Mouse (Mus musculus): ENCODE data around the gene Ppp2r3a.

Gene Ppp2r3a

DNA sequence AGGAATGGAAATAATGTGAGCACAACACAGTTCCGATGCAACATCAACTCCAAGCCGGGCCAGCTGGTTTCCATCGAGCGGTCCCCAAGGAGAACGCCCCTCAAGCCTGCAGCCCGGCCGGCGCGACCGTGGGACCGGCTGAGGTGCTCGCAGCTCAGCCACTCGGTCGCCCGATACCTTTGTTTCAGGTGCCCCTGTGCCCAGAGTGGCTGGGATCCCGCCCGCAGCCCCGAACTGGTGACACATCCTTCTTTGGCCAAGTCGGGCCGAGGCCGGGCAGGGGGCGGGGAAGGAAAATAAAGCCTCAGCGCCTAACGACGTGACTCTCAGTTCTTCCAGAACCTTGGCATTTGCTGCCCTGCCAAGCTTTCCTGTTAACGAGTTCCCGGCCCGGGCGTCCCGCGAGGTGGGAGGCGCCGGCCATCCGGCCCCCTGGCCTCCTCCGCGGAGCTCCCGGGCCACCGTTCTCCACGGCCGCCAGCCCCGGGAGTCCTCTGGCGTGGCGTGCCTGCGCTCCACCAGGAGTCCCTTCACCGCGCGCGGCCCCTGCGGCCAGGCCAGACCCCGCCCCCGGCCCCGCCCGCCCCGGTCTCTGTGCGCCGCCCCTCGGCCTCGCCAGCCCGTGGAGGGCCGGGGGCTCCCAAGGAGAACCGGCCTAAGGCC, 483 bp downstream of the Ppp2r3a start:
- DNase-seq (ENCODE audit: low read depth), result no peak

DNA sequence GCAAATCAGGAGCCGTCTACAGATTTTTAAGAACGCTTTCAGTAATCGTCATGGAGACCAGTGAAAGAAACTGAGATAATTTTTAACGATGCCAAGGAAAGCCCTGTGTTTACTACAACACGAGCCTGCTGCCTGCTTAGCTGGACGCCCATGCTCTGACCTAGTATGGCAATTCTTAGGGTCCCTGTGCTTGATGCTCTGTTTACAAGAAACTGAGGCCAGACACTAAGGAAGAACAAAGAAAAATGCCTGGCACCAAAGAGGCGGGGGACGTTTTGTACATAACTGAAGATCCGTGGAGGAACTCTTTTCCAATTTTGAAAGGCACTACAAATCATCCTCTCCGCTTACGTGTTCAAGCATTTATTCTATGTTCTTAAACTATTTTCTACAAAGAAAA, 1.1 kb downstream of the Ppp2r3a start:
- peak; percentile 25 for DNase-seq (ENCODE audit: low read depth)

DNA sequence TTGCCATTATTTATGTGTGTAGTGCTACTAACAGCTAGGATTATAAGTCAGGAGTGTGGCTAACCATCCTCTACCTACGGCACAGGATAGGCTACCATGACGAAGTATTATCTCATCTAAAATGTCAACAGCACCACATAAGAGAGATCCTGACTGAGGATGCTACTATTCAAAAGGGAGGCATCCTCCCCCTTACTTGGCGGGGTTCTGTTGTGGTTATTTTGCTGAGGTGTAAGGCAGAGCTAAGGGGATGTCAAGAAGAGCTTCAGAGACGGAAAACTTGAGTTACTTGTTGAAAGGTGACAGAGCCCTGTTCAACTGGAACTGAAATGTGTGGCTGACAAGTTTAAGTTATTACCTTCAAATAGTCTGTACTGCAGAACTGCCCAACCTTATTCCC, 2.0 kb downstream of the Ppp2r3a start:
- DNase-seq (ENCODE audit: low read depth), result peak; percentile 51

DNA sequence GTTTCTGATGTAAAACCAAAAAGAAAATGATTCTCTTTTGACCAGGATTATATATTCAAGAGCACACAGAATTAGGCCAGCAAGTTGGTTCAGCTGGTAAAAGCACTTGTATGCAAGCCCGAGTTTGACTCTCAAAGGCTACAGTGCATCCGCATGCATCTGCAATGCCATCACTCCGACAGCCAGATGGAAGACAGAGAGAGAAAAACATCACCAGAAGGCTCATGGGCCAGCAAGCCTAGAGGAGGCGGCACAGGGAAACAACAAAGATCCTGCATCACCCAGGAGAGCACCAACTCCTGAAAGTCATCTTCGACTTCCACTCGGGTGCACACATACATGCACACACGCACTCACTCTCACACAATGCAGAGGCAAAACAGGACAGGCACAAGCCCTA, 4.1 kb downstream of the Ppp2r3a start:
- no peak for DNase-seq (ENCODE audit: low read depth)

DNA sequence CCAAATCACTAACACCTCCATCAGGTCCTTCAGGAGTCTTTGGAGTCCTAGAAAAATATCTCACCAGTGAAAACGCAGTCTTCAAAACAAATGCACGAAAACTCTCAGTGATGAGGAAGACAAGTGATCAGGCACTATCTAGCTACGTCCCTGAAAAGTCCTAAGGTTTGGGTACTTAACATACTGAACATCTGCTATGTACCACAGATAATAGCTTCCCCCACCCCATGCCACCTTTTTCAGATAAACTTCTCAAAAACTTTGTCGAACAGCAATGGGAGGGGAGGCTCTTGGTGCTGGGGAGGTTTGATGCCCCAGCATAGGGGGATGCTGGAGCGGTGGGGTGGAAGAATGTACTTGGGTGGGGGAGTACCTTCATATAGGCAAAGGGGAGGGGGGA, 6.1 kb downstream of the Ppp2r3a start:
- no peak for DNase-seq (ENCODE audit: low read depth)

DNA sequence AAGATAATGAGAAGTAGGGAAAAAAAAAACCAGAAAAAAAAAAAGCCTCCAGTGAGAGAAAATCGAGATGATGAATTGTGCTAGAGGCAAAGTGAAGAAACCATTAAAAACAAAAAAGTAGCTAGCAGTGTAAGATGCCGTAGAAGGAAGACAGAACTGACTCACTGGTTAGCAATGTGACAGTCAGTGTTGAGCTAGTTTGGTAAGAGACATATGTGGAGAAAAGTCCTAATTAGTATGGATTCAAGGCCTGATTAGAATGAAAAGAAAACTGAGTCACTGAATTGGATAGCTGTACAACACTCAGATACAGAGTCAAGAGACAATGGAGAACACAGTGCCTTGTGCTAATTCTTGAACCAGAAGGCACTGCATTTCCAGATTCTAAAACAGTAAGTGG, 7.9 kb downstream of the Ppp2r3a start:
- no peak for DNase-seq (ENCODE audit: low read depth)

DNA sequence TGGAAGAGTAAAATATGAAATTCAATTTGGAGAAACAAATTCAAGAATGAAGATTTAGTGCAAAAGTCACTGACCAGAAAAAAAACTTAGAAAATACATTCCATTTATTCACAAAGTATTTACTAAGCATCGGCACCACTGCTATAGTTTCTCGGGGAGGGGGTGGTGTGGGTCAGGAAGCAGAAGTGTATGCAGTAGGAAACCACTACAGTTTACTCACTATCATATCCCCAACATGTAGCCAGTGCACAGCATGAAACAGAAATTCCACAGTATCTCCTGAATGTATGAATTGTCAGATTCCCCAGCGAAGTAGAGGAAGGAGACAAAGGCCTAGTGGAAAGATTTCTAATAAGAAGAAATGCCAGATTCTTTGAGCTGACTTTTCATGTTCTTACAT, 11.4 kb downstream of the Ppp2r3a start:
- DNase-seq (ENCODE audit: low read depth), result no peak

DNA sequence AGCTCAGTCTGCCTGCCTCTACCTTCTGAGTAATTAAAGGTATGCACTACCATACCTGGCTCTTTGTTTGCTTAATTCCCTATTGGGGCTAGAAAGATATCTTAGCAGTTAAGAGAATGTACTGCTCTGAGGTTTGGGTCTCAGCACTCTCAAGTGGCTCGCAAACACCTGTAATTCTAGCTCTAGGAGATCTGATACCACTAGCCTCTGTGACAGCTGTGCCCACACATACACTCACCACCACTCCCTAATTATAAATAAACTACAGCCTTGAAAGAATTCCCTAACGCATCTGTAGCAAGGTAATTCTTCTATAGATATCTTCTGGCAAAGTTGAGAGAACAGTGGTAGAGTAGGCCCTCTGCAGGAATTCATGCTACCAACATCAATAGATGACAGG, 15.8 kb downstream of the Ppp2r3a start:
- DNase-seq (ENCODE audit: low read depth), result no peak

DNA sequence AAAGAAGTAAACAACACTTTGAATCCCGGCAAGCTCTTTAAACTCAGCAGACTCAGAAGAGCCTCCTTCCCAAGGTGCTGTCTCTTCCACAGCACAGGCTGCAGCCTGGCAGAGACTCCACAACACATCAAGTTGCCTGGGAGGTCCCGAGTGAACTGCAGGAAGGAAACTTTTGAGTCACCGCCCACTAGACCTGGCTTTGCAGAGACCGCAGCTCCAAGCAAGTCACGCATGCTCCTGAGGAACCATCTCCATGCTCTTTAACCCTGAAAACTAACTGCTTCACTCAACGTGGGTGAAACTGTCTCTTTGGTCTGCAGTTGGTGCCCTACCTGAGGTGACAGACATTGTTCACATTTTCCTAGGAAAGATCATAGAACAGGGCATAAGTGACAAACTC, 19.6 kb downstream of the Ppp2r3a start:
- DNase-seq (ENCODE audit: low read depth), result no peak

DNA sequence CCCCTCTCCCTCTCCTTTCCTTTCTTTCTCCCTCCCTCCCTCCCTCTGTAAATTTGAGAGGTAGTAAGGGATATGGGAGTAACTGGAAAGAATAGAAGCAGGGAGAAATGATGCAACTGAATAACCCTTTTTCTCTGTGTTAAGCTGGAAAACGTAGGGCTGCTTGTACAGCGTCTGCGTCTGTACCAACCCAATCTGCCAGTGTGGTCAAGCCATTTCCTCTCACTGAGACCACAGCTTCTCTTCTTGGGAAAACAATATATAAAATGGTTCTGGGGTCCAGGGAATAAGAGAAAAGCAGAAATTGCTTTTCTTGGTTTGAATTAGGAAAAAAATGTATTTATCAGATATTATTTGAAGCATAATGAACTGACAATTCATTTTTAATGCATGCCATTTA, 21.6 kb downstream of the Ppp2r3a start:
- DNase-seq (ENCODE audit: low read depth), result no peak

DNA sequence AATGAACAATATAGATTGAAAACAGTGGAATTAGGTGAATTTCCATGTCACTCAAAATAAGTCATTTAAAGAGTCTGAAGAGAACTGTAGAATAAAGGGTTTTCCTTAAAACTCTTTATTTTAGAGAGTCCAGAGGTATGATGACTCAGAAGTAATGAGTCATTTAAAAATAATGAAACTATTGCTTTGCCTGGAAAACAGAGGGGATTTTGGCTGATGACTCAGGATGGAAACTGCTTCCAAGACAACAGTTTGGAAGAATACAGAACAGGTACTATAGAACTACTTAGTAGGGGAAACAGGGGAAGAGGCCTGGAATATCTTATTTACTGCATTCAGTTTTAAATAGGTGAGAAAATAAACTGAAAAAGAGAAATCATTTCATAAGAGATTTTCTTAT, 22.7 kb downstream of the Ppp2r3a start:
- DNase-seq (ENCODE audit: low read depth), result no peak

DNA sequence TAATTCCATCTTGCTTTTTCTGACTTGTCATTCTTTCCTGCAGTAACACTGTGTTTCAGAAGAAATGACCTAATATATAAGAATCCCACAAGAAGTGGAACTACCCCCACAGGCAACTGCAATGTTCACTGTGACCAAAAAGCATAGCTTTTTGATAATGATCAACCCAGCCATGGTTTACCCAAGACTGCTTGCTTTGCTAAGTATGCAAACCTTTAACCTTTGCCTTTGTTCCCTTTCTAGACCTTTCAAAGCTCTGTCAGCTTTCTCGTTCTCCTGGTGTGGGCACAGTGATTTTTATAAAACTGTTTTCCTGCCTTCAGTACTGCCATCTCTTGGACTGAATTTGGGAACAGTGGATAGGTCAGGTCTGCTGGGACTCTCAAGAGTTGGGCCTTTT, 43.6 kb downstream of the Ppp2r3a start:
- DNase-seq (ENCODE audit: low read depth), result no peak

DNA sequence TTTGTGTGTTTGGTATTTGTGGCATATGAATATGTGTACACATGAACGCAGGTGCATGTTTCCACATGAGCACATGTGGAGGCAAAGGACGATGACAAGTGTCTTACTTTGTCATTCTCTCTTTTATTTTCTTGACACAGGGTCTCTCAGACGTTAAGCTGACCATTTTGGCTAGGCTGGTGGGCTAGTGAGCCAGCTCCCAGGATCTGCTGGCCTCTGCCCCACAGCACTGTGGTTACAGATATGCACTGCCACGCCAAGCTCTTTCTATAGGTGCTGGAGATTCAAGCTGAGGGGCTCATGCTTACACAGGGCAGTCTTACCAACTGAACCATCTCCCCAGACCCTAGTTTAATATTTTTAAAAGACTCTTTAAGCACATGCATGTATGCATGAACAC, 45.1 kb downstream of the Ppp2r3a start:
- DNase-seq (ENCODE audit: low read depth), result no peak

DNA sequence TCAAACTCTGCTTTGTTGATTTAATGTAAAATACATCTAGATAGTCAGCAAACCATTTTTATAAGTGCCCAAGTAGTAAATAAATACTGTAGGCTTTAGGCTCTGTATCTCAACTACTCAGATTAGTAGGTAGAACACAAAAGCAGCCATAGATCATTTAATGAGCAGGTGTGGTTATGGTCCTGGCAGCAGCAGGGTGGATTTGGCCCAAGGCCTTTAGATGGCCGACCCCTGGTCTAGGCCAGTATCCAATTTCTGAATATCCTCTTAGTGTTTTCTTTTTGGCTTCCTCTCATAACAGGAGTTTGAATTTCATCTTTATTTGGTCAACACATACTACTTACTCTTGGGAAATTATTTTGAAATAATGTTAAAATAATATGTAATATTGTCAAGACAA, 46.4 kb downstream of the Ppp2r3a start:
- no peak for DNase-seq (ENCODE audit: low read depth)

DNA sequence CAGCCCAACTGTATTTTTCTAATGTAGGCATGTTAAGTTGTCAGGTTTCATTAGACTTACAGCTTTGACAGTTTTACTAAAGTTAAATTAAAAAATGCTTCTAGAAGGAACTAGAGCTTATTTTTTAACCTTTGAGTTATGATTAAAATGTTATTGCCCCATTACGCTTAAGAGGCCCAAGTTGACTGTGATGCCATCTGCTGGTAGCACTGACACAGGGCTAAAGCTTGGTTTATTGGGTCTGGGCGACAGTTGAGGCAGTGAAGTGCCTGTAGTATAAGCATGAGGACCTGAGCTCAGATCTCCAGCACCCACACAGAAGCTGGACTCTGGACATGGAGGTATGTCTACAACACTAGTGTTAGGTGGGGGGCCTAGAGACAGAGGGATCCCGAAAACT, 47.5 kb downstream of the Ppp2r3a start:
- DNase-seq (ENCODE audit: low read depth), result no peak

DNA sequence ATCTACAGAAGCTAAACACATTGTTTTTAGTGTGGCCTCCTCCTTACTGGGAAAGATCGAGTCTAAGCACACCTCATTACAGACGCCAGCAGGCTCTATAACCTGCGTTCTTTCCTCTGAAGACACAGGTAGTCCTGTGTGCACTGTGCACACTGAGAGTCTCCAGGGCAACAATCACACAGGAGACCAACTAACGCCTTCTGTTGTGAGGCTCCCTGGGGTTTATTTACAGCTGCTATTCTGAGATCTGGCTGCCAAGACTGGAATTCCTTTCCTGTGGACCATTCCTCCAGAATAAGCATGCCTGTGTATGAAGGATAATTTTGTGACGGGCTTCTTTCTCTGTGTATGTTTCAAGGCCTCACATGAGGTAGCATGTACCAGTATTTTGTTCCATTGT, 51.0 kb downstream of the Ppp2r3a start:
- DNase-seq (ENCODE audit: low read depth), result no peak

DNA sequence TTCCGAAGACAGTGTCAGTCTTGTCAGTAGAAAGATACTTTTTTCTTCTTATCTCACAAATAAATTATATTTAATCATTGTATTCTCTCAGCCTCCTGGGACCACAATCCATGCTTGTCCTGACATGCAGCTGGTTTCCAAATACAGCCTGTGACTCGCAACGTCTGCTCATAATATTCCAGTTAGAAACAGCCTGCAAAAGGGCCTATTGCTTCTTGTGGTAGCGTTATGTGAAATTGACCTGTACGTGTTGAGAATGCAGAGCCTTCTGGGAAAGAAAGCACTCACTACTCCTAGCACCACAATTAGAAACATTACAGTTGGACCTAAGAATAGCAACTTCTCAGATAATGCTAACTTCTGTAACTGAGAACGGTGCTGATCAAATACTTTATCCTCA, 52.8 kb downstream of the Ppp2r3a start:
- DNase-seq (ENCODE audit: low read depth), result no peak

DNA sequence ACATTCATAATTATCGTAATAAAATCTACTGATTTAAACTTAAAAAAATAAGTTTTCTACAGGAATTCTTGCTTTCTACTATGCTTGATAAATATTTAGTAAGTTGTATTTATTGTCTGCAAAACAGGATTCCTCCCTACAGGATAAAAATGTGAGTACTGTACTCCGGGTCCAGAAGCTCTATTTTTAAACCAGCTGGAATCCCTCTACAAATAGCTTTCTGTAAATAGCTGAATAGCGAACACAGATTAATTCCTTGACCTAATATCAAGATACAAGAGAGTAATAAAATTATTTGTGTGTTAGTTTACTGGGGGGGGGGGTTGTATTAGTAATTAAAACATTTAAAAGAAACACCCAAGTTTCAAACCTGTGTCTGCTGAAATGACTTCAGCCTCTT, 53.3 kb downstream of the Ppp2r3a start:
- DNase-seq (ENCODE audit: low read depth), result no peak

DNA sequence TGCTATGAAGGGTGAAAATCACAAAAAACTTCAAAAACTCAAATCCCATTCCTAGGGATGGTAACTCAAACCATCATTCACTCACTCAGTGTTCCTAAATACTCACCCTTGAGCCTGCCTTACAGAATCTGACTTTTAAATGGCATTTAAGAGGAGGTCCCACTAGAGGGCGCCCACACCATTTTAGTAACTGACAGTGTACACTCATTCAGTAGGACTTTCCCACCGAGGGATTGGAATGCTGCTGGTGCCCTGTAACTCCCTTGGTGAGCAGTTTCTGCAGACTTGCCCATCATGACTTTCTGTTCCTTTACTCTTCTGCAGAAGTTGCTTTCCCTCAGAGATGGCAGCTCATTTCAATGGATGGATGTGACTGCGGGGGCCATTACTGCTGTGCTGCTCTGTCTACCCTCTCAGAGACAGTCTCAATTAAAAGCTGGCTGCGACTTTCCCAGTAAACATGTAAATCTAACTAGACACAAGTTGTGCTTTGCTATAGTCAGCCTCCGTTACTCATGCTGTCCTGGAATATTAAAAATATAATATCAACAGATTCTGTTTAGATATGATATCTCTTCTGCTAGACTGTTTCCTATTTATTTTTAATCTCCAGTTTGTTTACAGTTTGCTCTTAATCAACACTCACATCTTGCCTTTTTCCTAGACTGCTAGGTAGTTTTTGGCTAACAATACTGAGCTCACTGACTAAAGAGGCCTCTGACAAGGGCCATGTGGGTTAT, 69.5 kb downstream of the Ppp2r3a start:
- peak; percentile 74 for DNase-seq (ENCODE audit: low read depth)

DNA sequence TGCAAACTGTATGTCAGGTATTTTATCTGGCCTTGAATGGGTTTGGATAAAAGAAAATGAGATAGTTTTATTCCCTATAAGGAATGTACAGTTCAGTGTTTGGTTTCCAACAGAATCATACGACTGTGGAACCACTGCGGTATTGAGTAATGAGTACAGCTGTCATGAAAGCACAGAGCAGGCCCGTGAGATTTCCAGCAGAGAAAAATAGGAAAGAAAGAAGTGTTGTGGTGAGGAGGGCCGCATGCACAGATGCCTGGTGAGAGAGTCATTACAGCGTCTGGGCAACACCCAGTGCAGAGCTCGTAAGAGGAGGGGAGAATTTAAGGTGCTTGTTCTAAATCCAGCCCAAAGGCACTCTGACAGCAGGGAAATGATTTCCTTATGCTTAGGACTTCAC, 70.3 kb downstream of the Ppp2r3a start:
- DNase-seq (ENCODE audit: low read depth), result no peak

DNA sequence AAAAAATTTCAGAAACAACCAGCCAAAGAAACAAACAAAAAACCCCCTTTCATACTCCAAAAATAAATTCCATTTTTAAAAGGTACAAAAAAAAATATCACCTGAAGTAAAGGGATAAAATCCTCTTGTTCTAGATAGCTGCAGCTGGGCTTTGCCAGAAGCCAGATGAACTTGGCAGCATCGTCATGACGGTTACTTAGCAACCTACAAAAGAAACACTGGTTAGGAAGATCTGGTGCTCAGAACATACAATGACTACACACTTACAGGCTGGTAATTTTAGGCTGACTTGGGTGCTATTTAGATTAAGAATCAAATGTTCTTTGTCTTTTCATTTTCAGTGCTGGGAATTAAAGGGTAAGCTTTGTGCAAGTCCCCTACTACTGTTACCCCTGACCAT, 71.4 kb downstream of the Ppp2r3a start:
- DNase-seq (ENCODE audit: low read depth), result no peak

DNA sequence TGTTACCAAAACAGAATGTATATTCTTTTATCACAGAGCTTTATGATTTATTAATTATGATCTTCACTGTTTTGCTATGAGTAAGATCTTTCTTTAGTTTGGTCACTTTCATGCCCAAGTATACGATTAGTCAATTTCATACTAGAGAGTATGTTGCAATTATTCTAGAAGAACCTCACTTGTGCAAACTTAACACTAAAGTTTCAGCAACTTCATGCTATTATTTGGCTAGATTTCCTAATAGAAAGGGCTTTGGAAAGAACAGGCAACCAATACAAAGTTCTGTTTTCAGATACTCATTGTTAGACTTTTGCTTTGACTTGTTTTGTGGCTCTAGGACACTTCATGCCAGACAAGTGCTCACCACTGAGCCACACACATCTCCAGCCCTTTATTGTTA, 91.0 kb downstream of the Ppp2r3a start:
- no peak for DNase-seq (ENCODE audit: low read depth)

DNA sequence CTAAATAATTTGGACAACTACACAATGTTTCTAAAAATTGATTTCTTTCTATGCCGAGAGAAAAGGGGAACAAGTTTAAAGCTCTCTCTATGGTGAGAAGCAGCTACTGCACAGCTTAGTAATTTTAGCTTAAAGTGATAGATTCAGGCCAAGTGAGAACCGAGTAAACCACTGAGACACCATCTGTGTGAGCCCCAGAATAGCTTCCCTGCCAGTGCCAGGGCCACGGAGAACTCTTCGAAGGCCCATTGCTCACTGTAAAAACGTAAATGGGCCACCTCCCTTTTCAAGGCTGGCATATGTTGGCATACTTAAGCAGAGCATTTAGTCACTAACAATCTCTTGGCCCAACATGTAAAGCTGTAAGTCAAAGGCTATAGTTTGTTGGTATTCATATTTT, 91.5 kb downstream of the Ppp2r3a start:
- no peak for DNase-seq (ENCODE audit: low read depth)

DNA sequence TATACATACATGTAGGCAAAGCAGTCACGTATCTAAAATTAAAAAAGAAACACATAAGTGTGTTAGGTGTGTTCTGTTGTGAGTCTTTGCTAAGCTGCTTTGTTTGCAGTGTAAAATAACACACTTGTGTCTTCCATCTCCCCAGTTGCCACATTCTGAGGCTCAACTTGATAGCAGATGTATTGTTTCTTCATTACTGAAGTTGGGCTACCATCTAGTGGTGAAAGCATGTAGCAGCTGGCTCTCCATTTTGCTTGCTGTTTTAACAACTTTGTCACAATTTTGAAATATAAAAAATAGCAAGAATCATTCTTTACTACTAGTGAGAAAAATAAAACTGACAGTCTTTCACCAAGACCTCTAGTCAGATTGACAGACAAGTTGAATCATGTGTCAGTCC, 92.2 kb downstream of the Ppp2r3a start:
- peak; percentile 77 for DNase-seq (ENCODE audit: low read depth)
